Mouse (Mus musculus): ENCODE data around the gene Lmx1a.
A peak's percentile ranks its signal among the peaks of the same experiment; 100 is the strongest.

Gene Lmx1a

DNA sequence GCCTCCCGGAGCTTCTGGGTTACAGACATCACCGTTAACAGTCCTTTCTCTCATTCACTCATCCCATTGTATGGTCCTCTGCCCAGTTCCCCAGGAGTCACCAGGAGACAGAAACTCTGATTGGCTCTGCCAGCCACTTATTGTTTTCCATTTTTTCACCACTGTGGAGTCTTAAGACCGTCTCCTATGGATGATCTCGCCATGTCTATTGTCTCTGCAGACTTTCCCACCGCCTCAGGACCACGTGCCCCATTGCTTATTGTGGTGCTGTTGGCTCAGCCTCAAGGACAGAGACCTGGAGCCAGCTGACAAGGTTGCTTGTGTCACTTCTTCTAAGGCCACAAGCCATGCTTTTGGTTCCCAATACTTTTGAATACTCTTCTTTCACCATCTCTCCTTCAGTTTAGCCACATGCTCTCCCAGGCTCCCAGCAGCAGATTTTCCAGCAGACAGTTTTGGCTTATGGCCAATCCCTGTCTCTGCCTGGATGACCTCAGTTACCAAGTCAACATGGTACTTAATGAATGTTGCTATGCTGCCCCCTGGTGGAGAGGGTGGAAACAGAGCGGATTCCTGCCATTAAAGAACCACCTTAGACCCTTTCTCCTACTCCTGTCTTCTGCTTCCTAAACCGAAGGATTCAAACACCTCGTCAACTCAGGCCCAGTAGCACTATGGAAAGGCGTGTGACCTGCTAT, 92.9 kb downstream of the Lmx1a start:
- no peak for DNase-seq (ENCODE audit: low read depth, low spot score)

- DNase-seq (ENCODE audit: low read depth, low spot score): no peak
Measured at GRCm38 (mm10) chr1:167784067-167784466, 95.0 kb downstream of the Lmx1a start.

GRCm38 (mm10) chr1:167788684-167789413, 99.8 kb downstream of the Lmx1a start:
- DNase-seq (ENCODE audit: low read depth, low spot score): no peak

DNA sequence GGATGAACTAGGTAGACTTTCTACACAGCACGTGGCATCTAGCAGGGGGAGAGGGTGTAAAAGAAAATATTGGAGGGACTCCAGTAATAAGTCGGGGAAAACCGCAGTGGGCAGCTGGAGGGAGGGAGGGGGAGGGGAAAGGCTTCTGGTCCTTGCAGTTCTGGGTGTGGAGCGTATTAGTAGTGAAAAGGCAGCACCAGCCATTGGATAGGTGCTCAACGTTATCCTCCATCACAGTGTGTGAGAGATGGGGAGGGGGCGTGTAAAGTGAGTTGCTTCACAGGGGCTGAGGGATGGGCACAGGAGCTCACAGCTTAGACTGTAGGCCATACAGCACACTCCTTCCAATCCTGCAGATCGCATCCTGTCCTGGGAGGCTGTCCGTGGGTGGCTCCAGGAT, 100.4 kb downstream of the Lmx1a start:
- DNase-seq (ENCODE audit: low read depth, low spot score): no peak

GRCm38 (mm10) chr1:167790688-167791087, 101.7 kb downstream of the Lmx1a start:
- DNase-seq (ENCODE audit: low read depth, low spot score): no peak

DNA sequence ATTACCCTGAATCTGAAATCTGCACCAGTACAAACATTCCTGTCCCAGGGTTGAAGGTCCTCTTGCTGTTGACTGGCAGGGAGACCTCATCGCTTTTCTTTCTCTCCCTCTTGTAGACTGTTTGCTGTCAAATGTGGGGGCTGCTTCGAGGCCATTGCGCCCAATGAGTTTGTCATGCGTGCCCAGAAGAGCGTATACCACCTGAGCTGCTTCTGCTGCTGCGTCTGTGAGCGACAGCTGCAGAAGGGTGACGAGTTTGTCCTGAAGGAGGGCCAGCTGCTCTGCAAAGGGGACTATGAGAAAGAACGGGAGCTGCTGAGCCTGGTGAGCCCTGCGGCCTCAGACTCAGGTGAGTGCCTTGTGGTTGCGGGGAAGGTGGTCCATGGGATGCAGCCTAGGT, 102.2 kb downstream of the Lmx1a start:
- no peak for DNase-seq (ENCODE audit: low read depth, low spot score)

DNA sequence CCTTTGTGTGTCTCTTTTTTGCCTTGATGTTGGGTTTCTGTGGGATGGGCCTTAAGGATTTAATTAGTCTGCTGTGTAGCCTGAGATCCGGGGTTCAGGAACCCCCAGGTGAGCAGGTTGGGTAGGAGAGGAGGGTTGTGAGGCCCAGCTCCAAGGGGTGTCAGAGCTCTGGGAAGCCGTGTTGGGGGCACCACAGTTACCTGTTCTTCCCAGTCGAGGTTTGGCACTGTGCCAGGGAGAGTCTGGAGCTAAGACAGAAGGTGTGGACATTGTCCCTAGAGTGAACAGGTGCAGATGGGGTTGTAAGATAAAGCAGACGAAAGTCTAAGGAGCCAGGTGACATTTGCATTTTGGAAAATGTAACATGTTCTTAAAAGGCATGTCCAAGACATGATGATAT, 112.9 kb downstream of the Lmx1a start:
- no peak for DNase-seq (ENCODE audit: low read depth, low spot score)

- peak; percentile 81 for DNase-seq (ENCODE audit: low read depth, low spot score)
Measured at GRCm38 (mm10) chr1:167802510-167803271, 113.7 kb downstream of the Lmx1a start.

DNA sequence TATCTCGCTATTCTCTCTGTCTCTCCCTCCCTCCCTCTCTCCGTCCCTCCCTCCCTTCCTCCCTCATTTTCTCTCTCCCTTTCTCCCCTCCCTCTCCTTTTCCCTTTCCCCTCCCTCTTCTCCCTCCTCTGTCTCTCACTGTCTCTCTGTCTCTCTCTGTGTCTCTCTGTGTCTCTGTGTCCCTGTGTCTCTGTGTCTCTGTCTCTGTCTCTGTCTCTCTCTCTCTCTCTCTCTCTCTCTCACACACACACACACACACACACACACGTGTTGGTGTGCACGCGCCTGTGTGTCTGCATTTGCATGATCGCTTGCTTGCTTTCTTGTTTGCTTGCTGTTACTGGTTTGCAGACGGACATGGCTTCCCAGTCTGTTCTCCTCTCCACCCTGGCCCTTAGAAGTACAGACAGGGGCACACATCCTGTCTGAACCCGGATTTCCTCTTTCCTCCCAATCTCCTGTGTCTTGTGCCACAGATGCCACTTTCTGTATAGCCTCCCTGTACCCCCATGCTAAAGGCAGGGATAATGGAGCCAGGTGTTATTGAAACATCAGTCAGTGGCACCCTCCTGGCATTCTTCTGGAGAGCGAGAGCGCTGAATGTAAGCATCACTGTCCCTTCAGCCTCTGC, 114.4 kb downstream of the Lmx1a start:
- DNase-seq (ENCODE audit: low read depth, low spot score): no peak

DNA sequence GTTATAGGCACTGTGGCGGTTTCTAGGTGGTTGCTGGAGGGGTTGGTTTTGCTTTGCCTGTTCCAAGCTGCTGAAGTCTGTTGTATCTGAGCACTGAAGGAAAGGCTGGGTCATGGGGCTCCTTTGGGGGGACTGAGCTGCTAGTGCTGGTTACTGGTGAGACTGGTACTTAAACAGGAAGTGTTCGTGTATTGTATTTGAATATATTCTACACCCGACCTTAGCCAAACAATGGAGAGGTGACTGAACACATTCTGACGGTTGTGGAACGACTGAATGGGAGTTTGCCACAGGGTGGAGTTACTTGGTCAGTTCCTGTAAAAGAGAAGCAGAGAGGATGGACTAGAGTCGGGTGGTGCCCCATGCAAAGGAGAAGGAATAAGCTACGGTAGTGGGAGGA, 115.8 kb downstream of the Lmx1a start:
- DNase-seq (ENCODE audit: low read depth, low spot score): no peak

GRCm38 (mm10) chr1:167811141-167811540, 122.1 kb downstream of the Lmx1a start:
- DNase-seq (ENCODE audit: low read depth, low spot score): no peak

- no peak for DNase-seq (ENCODE audit: low read depth, low spot score)
Measured at GRCm38 (mm10) chr1:167815166-167815565, 126.1 kb downstream of the Lmx1a start.

GRCm38 (mm10) chr1:167817028-167817427, 128.0 kb downstream of the Lmx1a start:
- no peak for DNase-seq (ENCODE audit: low read depth, low spot score)

GRCm38 (mm10) chr1:167817616-167818015, 128.6 kb downstream of the Lmx1a start:
- DNase-seq (ENCODE audit: low read depth, low spot score): no peak

DNA sequence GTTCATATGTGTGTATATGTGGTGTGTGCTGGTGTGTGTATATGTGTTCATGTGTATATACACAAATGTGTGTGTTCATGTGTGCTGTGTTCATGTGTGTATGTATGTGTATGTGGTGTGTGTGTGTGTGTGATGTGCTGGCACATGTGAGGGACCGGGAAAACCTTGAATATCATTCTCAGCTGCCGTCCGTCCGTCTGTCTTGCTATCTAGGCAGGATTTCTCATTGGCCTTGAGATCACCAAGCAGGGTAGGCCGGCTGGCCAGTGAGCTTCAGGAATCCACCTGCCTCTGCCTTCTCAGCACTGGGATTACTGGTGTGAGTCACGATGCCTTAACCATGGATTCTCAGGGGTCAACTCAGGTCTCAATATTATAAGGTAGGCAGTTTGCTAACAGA, 131.0 kb downstream of the Lmx1a start:
- DNase-seq (ENCODE audit: low read depth, low spot score): no peak

- DNase-seq (ENCODE audit: low read depth, low spot score): no peak
Measured at GRCm38 (mm10) chr1:167821125-167821524, 132.1 kb downstream of the Lmx1a start.

- no peak for DNase-seq (ENCODE audit: low read depth, low spot score)
Measured at GRCm38 (mm10) chr1:167830291-167830690, 141.3 kb downstream of the Lmx1a start.

- DNase-seq (ENCODE audit: low read depth, low spot score): no peak
Measured at GRCm38 (mm10) chr1:167831601-167832000, 142.6 kb downstream of the Lmx1a start.

DNA sequence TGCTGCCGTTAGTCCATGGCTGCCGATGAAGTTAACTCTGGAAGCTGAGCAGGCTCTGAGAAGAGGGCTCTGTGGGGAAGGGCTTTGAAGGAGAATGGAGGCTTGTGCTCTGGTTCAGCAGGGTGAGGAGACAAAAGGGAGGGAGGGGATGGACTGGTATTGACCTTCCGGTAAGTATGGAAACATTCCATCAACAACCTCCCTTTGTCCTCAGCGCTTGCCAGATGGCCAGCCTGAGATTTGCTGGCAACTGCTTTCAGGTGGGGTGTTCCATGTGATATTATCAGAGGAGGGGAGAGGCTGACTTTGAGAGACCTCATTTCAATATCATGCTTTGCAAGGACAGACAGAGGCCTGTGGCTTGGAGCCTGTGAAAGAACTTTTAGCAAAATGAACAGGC, 165.8 kb downstream of the Lmx1a start:
- no peak for DNase-seq (ENCODE audit: low read depth, low spot score)

GRCm38 (mm10) chr1:167872028-167872427, 183.0 kb downstream of the Lmx1a start:
- no peak for DNase-seq (ENCODE audit: low read depth, low spot score)

GRCm38 (mm10) chr1:167874099-167874498, 185.1 kb downstream of the Lmx1a start:
- no peak for DNase-seq (ENCODE audit: low read depth, low spot score)

- DNase-seq (ENCODE audit: low read depth, low spot score): no peak
Measured at GRCm38 (mm10) chr1:167877931-167878330, 188.9 kb downstream of the Lmx1a start.
